Mouse (Mus musculus) yolk sac, embryonic 10.5 days (tissue): ENCODE data around the gene Acta2.
"Not testable (repeated sequence)": the region's sequence is repeated elsewhere in the genome, so short reads cannot be mapped to it uniquely, and the experiment has no call there.

Experiments used
- DNase-seq: peaks from one replicate; pipeline ENCODE4 v3.0.0-alpha.2; 2017; ENCODE audit warnings: low spot score

The Acta2 gene

GRCm38 (mm10) chr19:34220732-34221380, 34.5 kb downstream of the Acta2 start:
- no peak for DNase-seq

- no peak for DNase-seq
These were observed 36.0 kb downstream of the Acta2 start for GRCm38 (mm10) chr19:34219260-34219968.

- DNase-seq, result no peak
These were observed 37.6 kb downstream of the Acta2 start for GRCm38 (mm10) chr19:34217761-34218160.

- no peak for DNase-seq
These were observed 38.4 kb downstream of the Acta2 start for GRCm38 (mm10) chr19:34216956-34217355.

DNA sequence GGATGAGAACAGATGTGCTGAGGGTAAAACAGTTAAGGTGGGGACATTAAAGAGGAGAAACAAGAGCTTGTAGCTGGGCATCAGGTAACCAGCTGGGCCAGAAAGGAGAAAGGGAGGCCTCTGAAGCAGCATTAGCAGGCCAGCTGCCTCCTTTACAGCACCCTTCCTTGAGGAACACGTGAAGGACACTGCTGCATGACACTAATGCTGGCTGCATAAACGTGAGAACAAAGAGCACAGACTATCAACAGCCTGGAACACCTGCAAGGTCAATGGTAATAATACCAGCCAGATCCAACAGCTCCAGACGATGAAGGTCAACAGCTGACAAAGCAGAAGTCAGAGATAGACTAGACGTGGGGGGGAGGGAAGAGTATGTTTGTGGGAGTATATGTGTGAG, 41.3 kb downstream of the Acta2 start:
- DNase-seq, result no peak

GRCm38 (mm10) chr19:34213251-34213645, 42.1 kb downstream of the Acta2 start:
- DNase-seq, result no peak

DNA sequence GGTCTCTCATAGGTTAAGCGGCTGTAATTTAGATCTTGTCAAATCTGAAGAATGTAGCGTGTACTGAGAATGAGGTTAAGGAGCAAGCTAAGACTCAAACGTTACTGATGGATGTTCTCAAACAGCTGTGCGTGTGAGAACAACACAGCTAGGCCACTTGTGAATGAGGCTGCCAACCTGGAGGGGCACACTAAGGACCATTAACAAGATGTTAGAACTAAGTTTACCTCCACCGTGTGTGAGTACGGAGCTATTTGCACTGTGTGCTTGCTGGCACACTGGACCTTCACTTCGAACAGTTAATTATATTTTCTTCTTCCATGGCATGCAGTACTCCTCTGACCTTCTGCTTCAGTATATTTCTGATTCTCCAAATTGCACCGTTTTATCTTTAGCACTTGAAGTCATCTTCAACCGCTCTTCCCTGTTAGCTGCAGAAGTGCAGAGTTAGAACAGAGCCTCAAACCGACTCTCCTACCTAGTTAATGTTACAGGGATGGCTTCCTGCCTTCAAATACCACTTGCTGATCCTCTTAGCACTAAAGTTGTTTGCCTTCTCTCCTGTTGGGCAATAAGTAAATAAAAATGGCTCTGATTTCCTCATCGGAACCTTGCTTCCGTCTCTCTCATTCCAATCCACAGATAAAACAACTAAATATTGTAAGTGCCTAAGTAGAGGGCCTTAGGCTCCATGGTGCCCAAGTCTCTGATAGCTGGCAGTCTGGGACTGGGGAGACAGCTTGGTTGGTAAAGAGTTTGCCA, 42.7 kb downstream of the Acta2 start:
- DNase-seq, result peak; percentile 70

DNA sequence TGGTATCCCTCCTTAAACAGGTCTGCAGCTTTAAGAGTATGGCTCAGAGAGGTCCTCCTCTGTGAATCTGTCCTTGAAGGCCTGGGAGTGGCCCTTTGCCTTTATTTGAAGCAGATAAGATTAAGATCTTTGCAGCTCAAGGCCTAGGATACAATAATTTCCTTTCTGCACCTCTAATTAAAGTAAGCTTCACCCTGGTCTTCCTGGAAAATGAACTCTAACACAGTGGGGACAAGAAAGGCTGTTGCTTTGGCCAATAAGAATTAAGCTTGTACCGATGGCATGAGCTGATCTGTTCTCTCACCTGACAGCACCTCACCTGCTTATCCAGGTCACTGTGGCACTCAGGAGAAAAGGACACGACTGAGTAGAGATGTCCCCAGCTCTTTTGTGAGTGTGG, 44.5 kb downstream of the Acta2 start:
- peak; percentile 48 for DNase-seq

GRCm38 (mm10) chr19:34209930-34210581, 45.3 kb downstream of the Acta2 start:
- no peak for DNase-seq

- peak; percentile 58 for DNase-seq
These were observed 46.4 kb downstream of the Acta2 start for GRCm38 (mm10) chr19:34209031-34209430.

DNA sequence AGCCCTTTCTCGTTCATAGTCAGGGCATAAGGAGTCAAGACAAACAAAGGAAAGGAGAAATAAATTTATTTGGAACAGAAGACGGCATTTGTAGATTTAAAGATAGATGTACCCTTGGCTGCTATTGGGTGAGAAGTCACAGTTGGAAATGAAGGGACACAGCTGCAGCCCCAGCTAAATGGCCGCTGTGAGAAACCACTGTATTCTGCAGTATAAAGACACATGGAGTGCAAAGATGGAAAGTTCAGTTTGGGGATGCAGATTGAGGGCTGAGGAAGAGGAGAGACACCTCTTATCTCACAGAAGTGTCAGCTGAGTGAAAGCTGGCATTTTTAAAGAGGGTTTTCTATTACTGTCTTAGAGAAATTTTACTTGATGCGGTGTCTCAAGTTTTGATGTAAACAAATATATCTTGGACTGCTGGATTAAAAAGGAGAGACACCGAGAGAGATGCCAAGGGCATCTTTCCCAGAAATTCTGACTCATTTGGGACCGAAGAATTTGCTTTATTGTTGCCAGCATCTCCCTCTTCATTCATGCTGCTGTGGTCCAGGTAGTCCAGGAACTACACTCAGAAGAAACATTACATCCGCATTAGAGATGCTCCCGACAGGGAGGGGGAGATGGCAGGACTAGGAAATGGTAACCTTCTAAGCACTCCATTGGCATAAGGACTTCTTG, 48.5 kb downstream of the Acta2 start:
- DNase-seq, result no peak

DNA sequence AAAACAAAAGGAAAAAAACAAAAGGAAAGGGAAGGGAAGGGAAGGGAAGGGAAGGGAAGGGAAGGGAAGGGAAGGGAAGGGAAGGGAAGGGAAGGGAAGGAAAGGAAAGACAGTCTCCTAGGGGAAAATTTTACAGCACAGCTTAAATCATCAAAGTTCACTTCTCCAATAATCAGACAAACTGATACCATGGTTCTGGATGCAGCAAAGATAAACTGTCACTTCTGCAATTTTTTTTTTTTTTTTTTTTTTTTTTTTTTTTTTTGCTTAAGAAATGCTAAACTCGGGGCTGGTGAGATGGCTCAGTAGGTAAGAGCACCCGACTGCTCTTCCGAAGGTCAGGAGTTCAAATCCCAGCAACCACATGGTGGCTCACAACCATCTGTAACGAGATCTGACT, 49.3 kb downstream of the Acta2 start:
- not testable (repeated sequence) for DNase-seq

GRCm38 (mm10) chr19:34202668-34203067, 52.7 kb downstream of the Acta2 start:
- DNase-seq, result no peak

DNA sequence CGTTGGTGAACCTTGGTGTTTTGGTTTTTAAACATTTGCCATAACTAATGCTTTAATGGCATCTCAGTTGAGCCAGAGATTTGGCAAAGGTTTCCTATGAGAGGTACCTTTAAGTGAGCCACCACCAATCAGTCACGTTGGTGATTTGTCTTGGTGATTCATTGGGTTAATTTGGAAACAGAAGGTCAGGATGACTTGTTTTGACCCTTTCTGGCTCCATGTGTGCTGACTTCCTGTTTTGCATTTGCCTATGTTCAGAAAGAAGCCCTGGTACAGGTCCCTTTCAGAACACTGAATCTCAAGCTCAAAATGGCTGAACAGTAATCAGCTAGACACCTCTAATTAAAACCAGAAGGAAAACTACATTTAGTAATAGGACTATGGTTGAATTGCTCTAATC, 55.9 kb downstream of the Acta2 start:
- DNase-seq, result no peak

GRCm38 (mm10) chr19:34198901-34199300, 56.5 kb downstream of the Acta2 start:
- DNase-seq, result no peak

- no peak for DNase-seq
These were observed 57.3 kb downstream of the Acta2 start for GRCm38 (mm10) chr19:34198066-34198465.

DNA sequence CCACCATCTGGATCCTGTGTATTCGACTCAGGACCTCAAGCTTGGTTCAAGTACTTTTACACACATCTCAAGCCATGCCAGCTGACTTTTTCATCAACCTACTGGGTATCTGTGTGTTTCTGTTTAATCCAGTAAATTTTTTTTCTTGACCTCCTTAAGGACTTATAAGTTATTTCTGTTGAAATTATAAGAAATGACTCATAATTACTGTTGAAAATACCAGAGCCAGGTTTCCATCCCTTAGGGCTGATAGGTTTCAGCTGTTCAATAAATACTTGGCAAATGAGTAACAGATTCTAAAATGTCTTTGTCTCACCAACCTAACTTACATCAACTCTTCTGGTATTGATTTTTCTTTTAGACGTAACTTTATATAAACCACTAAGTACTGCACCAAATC, 60.4 kb downstream of the Acta2 start:
- DNase-seq, result no peak

DNA sequence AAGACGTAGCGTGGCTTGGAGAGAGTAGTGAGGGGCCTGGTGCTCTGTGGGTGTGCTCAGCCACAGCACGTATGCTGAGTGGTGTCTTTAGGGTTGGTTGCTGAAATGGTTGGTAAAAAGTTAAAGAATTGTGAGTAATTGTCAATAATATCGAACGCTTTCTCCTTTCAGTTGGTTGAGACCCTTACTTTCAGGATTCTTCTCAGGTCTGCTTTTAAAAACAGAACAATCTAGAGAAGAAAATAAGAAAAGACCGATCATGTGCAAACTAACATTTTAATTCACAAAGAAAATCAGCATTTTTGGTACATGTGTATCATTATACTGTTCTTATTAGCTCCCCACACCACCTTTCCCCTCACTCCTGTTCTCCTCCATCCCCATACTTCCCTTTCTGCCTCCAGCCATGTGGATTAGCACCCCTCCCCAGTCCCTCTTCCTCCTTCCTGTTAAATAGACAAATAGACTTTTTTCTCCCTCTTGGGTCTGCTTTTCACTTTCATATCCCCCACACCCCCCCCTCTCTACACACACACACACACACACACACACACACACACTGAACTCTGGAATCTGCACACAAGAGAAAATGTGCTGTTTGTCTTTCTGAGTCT, 61.2 kb downstream of the Acta2 start:
- DNase-seq, result no peak

GRCm38 (mm10) chr19:34193683-34194082, 61.7 kb downstream of the Acta2 start:
- no peak for DNase-seq

DNA sequence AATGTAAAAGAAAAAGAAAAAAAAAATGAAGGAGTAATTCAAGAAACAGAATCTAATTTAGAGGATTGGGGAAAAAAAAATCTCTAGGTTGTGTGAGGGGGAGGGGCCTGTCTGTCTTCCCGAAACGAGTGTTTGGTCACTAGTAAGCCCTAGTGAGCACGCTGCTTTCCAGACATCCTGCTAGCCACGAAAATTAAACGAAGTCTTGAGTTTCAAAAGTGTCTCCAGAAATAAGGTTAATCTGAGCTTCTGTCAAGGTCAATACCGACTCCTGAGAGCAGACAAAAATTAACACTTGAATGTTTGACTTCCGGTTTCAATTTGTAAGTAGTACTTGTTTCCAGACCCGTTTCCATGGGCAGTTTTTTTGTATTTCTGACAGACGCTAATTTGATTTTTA, 62.2 kb downstream of the Acta2 start:
- peak; percentile 18 for DNase-seq
